Mouse (Mus musculus): ENCODE data around the gene Net1. TPM values are rescaled to one million over a fixed set of nuclear protein-coding genes. Genes with fewer than 3 reads are reported as not detected.
"Not testable (repeated sequence)": the region's sequence is repeated elsewhere in the genome, so short reads cannot be mapped to it uniquely, and the experiment has no call there.

The Net1 gene
- polyA plus RNA-seq, 1 experiment from 2014 or later = 32.9 TPM

DNA sequence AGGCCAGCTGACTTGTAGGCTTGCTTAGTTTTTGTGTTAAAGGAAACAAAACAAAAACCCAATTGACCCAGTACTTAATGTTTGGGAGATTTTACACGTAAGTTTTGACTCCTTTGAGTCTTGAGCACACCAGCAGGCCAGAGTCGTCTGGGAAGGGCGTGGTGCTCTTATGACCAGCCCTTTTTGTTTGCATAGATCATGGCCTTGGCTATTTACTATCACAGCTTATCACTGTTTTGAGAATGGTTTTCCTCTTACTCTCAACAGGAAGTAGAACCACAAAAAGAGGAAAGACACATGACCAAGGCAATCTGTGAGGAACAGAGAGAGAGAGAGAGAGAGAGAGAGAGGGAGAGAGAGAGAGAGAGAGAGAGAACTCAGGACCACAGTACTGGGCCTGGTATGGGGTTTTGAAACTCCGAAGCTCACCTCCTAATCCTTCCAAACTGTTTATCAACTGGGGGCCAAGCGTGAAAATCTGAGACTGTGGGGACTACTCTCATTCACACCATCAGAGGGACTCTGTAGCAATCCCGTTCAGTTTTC is 10.8 kb downstream of the Net1 start:
- Histone ChIP-seq H3K27ac (replicated peaks) (no peak overlapping the region), H3K9me3 (no peaks in the 10 kb centered on the region), H3K4me3 (no peak overlapping the region), H3K4me1 (no peaks in the 10 kb centered on the region), H3K27me3 (no peaks in the 10 kb centered on the region), H3K36me3 (peaks cover 15% of the 10 kb centered on the region), H3K4me2 (replicated peaks) (no peak overlapping the region), H3K9ac (replicated peaks) (no peak overlapping the region)
- WGBS = 83% methylated on average over 6 of the region's 6 CpGs
- ATAC-seq (ENCODE audit: low FRiP score, low read depth) = no peak

DNA sequence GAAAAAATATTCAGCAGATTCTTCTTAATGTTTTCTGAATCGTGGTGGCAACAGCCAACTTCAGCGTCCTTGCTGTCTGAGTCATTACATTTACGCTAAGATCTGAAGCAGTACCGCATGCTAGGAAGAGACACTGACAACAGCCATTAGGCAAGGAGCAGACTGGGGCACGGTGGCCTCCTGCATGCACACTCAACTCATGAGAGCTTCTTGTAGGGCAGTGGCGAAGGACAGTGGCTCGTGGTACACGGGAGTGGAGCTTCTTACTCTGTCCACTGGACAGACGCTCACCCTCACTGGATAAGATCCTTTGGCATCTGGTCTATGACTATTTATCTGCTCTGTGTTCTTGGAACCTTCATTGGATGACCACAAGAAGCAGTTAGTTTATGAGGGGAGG is 18.7 kb downstream of the Net1 start:
- Histone ChIP-seq H3K9me3 (no peaks in the 10 kb centered on the region), H3K27me3 (no peaks in the 10 kb centered on the region), H3K4me3 (no peak overlapping the region), H3K4me2 (replicated peaks) (no peak overlapping the region), H3K36me3 (peaks cover 5% of the 10 kb centered on the region; the same call in 1 of the 2 replicates), H3K9ac (replicated peaks) (no peak overlapping the region), H3K27ac (replicated peaks) (no peak overlapping the region), H3K4me1 (no peaks in the 10 kb centered on the region)
- no peak for ATAC-seq (ENCODE audit: low FRiP score, low read depth)
- 92% methylated on average over 9 of the region's 9 CpGs for WGBS

GRCm38 (mm10) chr13:3898202-3898601 is 19.8 kb downstream of the Net1 start:
- not testable (repeated sequence) for H3K9ac ChIP-seq (replicated peaks); ATAC-seq (ENCODE audit: low FRiP score, low read depth); H3K36me3 ChIP-seq; H3K9me3 ChIP-seq; H3K27me3 ChIP-seq; H3K4me1 ChIP-seq; H3K4me2 ChIP-seq (replicated peaks); H3K27ac ChIP-seq (replicated peaks); H3K4me3 ChIP-seq
- 92% methylated on average over 5 of the region's 5 CpGs for WGBS

GRCm38 (mm10) chr13:3896913-3897312 is 21.1 kb downstream of the Net1 start:
- no peak overlapping the region for H3K27ac ChIP-seq (replicated peaks)
- ATAC-seq (ENCODE audit: low FRiP score, low read depth) = no peak

DNA sequence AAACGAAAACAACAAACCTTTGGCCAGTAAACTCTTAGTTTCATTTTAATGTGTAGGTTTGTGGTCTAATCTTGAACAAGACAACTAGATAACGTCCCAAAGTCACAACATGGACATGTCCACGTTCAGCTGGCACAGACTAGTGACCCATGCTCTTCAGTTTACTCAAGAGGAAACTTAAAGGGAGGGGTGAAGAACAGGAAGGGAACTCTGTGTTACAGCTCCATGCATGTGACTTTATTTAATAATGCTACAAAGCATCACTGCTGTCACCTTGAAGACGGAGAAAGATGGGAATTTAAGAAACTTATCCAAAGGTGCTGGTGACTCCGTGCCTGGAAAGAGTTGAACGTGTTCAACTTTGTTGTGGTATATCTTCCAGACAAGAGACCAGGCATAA is 22.0 kb downstream of the Net1 start:
- Histone ChIP-seq H3K4me1 (no peaks in the 10 kb centered on the region), H3K4me3 (no peak overlapping the region)
- 93% methylated on average over 6 of the region's 6 CpGs for WGBS

More at GRCm38 (mm10) chr13:3896913-3897312, 21.1 kb downstream of the Net1 start:
- no peak overlapping the region for H3K4me3 ChIP-seq
- no peaks in the 10 kb centered on the region for H3K4me1 ChIP-seq
- no peaks in the 10 kb centered on the region for H3K27me3 ChIP-seq
- H3K9me3 ChIP-seq = no peaks in the 10 kb centered on the region
- no peak overlapping the region for H3K4me2 ChIP-seq (replicated peaks)
- no peak overlapping the region for H3K9ac ChIP-seq (replicated peaks)
- 43% methylated on average over 5 of the region's 5 CpGs for WGBS
- H3K36me3 ChIP-seq = peaks cover 5% of the 10 kb centered on the region; the same call in 1 of the 2 replicates

GRCm38 (mm10) chr13:3895397-3895980 is 22.5 kb downstream of the Net1 start:
- Histone ChIP-seq H3K36me3 (peaks cover 5% of the 10 kb centered on the region; the same call in 1 of the 2 replicates), H3K4me2 (replicated peaks) (no peak overlapping the region), H3K9me3 (no peaks in the 10 kb centered on the region), H3K27me3 (no peaks in the 10 kb centered on the region), H3K9ac (replicated peaks) (no peak overlapping the region), H3K4me3 (no peak overlapping the region), H3K4me1 (no peaks in the 10 kb centered on the region), H3K27ac (replicated peaks) (no peak overlapping the region)
- WGBS = 87% methylated on average over 8 of the region's 8 CpGs
- no peak for ATAC-seq (ENCODE audit: low FRiP score, low read depth)

More for the DNA sequence above, 22.0 kb downstream of the Net1 start:
- H3K9ac ChIP-seq (replicated peaks) = no peak overlapping the region
- no peaks in the 10 kb centered on the region for H3K27me3 ChIP-seq
- H3K27ac ChIP-seq (replicated peaks) = no peak overlapping the region
- H3K4me2 ChIP-seq (replicated peaks) = no peak overlapping the region
- H3K9me3 ChIP-seq = no peaks in the 10 kb centered on the region
- no peak for ATAC-seq (ENCODE audit: low FRiP score, low read depth)
- peaks cover 5% of the 10 kb centered on the region; the same call in 1 of the 2 replicates for H3K36me3 ChIP-seq

DNA sequence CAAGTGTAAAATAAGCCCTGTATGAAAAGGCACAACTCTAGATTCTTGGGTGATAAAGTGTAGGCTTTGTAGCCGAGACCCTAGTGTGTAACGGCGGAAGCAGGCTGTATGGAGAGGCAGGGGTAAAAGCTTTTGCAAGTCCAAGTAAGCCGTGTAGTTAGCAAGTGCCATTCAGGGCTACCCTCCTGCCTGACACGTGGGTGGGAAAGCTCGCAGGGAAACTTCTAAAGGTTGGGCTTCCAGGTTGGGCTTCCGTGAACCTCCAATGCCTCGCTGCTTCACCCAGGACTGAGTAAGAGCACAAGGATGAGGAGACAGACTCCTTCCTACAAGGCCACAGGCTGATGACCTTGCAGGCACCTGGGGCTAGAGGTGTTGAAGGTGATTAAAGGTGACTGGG is 23.5 kb downstream of the Net1 start:
- no peak overlapping the region for H3K4me2 ChIP-seq (replicated peaks)
- 81% methylated on average over 8 of the region's 8 CpGs for WGBS
- H3K4me1 ChIP-seq = no peaks in the 10 kb centered on the region
- H3K36me3 ChIP-seq = peaks cover 5% of the 10 kb centered on the region; the same call in 1 of the 2 replicates
- H3K9me3 ChIP-seq = no peaks in the 10 kb centered on the region
- no peak for ATAC-seq (ENCODE audit: low FRiP score, low read depth)
- H3K27me3 ChIP-seq = no peaks in the 10 kb centered on the region
- no peak overlapping the region for H3K4me3 ChIP-seq
- H3K9ac ChIP-seq (replicated peaks) = no peak overlapping the region
- no peak overlapping the region for H3K27ac ChIP-seq (replicated peaks)

DNA sequence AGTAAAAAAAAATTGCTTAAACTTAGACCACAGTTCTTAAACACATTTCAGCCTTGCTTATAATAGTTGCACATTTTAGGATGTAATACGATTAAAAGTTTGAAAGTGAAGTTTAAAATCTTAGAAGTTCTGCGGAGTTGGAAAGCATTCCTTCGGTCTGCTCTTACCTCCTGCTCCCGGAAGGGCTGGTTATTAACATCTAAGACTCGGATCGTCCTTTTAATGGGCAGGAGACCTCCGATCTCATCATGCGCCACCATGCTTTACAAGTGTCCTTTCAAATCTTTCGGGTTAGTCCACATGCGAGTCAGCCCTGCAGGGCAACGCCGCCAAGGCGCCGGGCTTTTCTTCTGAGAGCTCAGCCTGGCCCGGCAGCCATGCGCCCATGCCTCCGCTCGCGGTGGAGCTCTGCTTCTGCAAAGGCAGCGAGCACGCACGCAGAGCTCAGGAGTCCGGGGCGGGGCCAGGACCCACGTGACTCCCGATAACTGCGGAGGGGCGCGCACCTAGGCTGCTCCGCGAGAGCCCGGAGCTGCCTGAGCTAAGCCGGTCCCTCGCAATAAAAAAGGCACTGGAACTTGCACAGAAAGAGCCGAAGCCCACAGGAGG is 24.8 kb downstream of the Net1 start:
- H3K9ac ChIP-seq (replicated peaks) = peak overlapping the region; percentile 59
- H3K36me3 ChIP-seq = peaks cover 2% of the 10 kb centered on the region
- H3K4me3 ChIP-seq = peak overlapping the region; percentile 49
- H3K9me3 ChIP-seq = no peaks in the 10 kb centered on the region
- no peaks in the 10 kb centered on the region for H3K4me1 ChIP-seq
- under 1% methylated on average over 35 of the region's 35 CpGs for WGBS
- H3K27me3 ChIP-seq = no peaks in the 10 kb centered on the region
- peak overlapping the region; percentile 71 for H3K4me2 ChIP-seq (replicated peaks)
- no peak overlapping the region for H3K27ac ChIP-seq (replicated peaks)
- ATAC-seq (ENCODE audit: low FRiP score, low read depth) = peak; percentile 98

- WGBS = 22% methylated on average over 7 of the region's 7 CpGs
- H3K9me3 ChIP-seq = no peaks in the 10 kb centered on the region
- peaks cover 9% of the 10 kb centered on the region for H3K36me3 ChIP-seq
- 0 out of 2 replicates have a peak overlapping the region, but pooled peaks have one; percentile 59 for H3K9ac ChIP-seq (replicated peaks)
- peak overlapping the region; percentile 49 for H3K4me3 ChIP-seq
- no peaks in the 10 kb centered on the region for H3K4me1 ChIP-seq
- H3K4me2 ChIP-seq (replicated peaks) = peak overlapping the region; percentile 71
- H3K27ac ChIP-seq (replicated peaks) = no peak overlapping the region
- ATAC-seq (ENCODE audit: low FRiP score, low read depth) = no peak
- no peaks in the 10 kb centered on the region for H3K27me3 ChIP-seq
Observed at GRCm38 (mm10) chr13:3892601-3893000, 25.4 kb downstream of the Net1 start.

- Histone ChIP-seq H3K9ac (replicated peaks) (no peak overlapping the region), H3K4me3 (no peak overlapping the region), H3K27ac (replicated peaks) (no peak overlapping the region), H3K4me1 (no peaks in the 10 kb centered on the region), H3K36me3 (peaks cover 19% of the 10 kb centered on the region), H3K27me3 (no peaks in the 10 kb centered on the region), H3K9me3 (no peaks in the 10 kb centered on the region), H3K4me2 (replicated peaks) (0 out of 2 replicates have a peak overlapping the region, but pooled peaks have one; percentile 3)
- ATAC-seq (ENCODE audit: low FRiP score, low read depth) = no peak
- 61% methylated on average over 8 of the region's 8 CpGs for WGBS
Observed at GRCm38 (mm10) chr13:3891479-3892087, 26.4 kb downstream of the Net1 start.

GRCm38 (mm10) chr13:3890061-3890460 is 28.0 kb downstream of the Net1 start:
- Histone ChIP-seq H3K27ac (replicated peaks) (no peak overlapping the region), H3K4me1 (no peaks in the 10 kb centered on the region), H3K27me3 (no peaks in the 10 kb centered on the region), H3K4me2 (replicated peaks) (no peak overlapping the region), H3K9me3 (no peaks in the 10 kb centered on the region), H3K36me3 (peaks cover 31% of the 10 kb centered on the region), H3K4me3 (no peak overlapping the region), H3K9ac (replicated peaks) (no peak overlapping the region)
- 67% methylated on average over 8 of the region's 8 CpGs for WGBS
- no peak for ATAC-seq (ENCODE audit: low FRiP score, low read depth)

- no peak for ATAC-seq (ENCODE audit: low FRiP score, low read depth)
- Histone ChIP-seq H3K4me1 (no peaks in the 10 kb centered on the region), H3K27me3 (no peaks in the 10 kb centered on the region), H3K27ac (replicated peaks) (no peak overlapping the region), H3K4me2 (replicated peaks) (no peak overlapping the region), H3K36me3 (peaks cover 37% of the 10 kb centered on the region), H3K4me3 (no peak overlapping the region), H3K9me3 (no peaks in the 10 kb centered on the region), H3K9ac (replicated peaks) (no peak overlapping the region)
- 90% methylated on average over 3 of the region's 3 CpGs for WGBS
Observed at GRCm38 (mm10) chr13:3889111-3889510, 28.9 kb downstream of the Net1 start.
